Mouse (Mus musculus): Measurements from ENCODE around the gene Hist1h3a. TPM values are rescaled to one million over a fixed set of nuclear protein-coding genes. Genes with fewer than 3 reads are reported as not detected.
A peak's percentile ranks its signal among the peaks of the same experiment; 100 is the strongest.
"Not testable (repeated sequence)": the region's sequence is repeated elsewhere in the genome, so short reads cannot be mapped to it uniquely, and the experiment has no call there.

The Hist1h3a gene
- polyA plus RNA-seq, 1 experiment from 2014 or later, result 4.0 TPM

- peak within 1 kb of the TSS; percentile 71 for H3K4me2 ChIP-seq
- H3K27me3 ChIP-seq (ENCODE audit: control insufficient read depth, insufficient read depth, low read length); H3K9me3 ChIP-seq (replicated peaks; ENCODE audit: control insufficient read depth, low read length); H3K4me1 ChIP-seq (ENCODE audit: control insufficient read depth, insufficient read depth, low read length); H3K36me3 ChIP-seq (ENCODE audit: control insufficient read depth, insufficient read depth, low read length): not testable (repeated sequence)
- H3K9ac ChIP-seq (ENCODE audit: low read depth, low read length), result peak within 1 kb of the TSS; percentile 80
- peak within 1 kb of the TSS; percentile 37 for H3K4me3 ChIP-seq (ENCODE audit: low read depth, low read length)
- H3K27ac ChIP-seq (ENCODE audit: low read depth, low read length), result peak within 1 kb of the TSS; percentile 100
- peak; percentile 88 for ATAC-seq (replicated peaks; ENCODE audit: insufficient number of reproducible peaks, low FRiP score, low TSS enrichment)
- WGBS (ENCODE audit: insufficient replicate concordance), result under 1% methylated on average over 39 of the region's 58 CpGs
These were observed 15.7 kb downstream of the Hist1h3a start, which contains the start of gene Hist1h2bb for GRCm38 (mm10) chr13:23746201-23747080. Hist1h2bb (plus strand) TSS chr13:23746734.

DNA sequence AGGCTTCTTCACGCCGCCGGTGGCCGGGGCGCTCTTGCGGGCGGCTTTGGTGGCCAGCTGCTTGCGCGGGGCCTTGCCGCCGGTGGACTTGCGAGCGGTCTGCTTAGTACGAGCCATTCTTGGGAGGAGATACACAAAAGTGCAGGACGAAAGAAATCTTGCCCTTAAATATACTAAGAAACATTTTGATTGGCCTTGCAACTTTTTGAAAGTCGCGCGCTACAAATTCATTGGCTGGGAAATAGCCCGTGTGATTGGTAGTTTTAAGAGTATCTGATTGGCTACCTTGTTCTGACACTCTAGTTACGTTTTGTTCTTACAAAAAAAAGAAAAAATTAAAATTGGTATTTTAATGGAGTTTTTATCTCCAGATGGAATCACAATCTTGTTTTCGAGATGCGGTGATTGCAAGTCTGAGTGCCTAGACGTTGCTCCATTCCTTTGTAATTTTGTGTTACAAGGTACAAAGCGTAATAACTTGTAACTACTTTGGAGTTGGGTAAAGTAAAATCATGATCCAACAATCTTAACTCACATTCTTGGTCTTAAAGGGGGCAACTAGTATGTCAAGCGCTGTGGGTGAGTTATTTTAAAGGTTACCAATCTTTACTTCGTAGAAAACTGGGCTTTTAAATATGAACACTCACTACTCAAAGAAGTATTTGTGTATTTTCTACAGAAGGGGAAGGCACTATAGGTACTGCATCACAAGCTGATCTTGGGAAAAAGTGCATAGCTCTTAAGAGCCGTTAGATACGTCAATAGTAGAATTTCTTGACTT, 16.6 kb downstream of the Hist1h3a start, which contains the start of gene Hist1h3c:
Hist1h3c (minus strand) TSS at position 222 of the 781 bp plus-strand sequence.
- Histone ChIP-seq H3K4me2 (peak within 1 kb of the TSS; percentile 71), H3K4me3 (ENCODE audit: low read depth, low read length) (peak within 1 kb of the TSS; percentile 37), H3K36me3 (ENCODE audit: control insufficient read depth, insufficient read depth, low read length) (no peaks in the 10 kb centered on the region), H3K27ac (ENCODE audit: low read depth, low read length) (peak within 1 kb of the TSS; percentile 100), H3K27me3 (ENCODE audit: control insufficient read depth, insufficient read depth, low read length) (no peaks in the 10 kb centered on the region), H3K9ac (ENCODE audit: low read depth, low read length) (peak within 1 kb of the TSS; percentile 80), H3K9me3 (replicated peaks; ENCODE audit: control insufficient read depth, low read length) (no peaks in the 10 kb centered on the region), H3K4me1 (ENCODE audit: control insufficient read depth, insufficient read depth, low read length) (peaks cover 9% of the 10 kb centered on the region)
- 1% methylated on average over 24 of the region's 28 CpGs for WGBS (ENCODE audit: insufficient replicate concordance)
- peak; percentile 61 for ATAC-seq (replicated peaks; ENCODE audit: insufficient number of reproducible peaks, low FRiP score, low TSS enrichment)

DNA sequence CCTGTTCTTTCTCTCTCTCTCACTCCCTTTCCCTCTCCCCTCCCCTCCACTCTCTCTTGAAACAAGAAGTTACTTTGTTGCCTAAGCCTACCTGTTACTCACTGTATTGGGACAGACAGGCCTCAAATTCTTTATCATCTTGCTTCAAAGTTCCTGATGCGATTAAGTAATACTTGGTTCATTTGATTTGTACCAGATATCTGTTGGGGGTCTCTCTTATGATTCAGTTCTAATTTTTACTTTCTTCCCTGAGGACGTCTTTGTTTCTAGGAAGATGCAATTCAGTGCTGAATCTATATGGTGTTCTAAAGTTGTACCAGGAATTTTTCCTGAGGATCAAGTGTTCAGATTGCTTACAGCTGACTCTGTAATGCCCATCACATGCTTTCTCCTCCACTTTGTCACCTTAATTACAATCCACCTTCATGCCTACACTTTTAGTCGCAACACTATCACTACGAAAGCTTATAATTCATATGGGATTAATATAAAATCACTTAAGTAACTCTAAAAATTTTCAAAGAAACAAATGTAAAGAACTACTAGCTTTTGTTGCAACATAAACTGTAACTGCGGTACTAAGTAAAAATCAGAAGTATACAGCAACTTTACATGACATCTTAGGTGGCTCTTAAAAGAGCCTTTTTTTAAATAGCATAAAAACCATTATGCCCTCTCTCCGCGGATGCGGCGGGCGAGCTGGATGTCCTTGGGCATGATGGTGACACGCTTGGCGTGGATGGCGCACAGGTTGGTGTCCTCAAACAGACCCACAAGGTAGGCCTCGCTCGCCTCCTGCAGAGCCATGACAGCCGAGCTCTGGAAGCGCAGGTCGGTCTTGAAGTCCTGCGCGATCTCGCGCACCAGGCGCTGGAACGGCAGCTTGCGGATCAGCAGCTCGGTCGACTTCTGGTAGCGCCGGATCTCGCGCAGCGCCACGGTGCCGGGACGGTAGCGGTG, 17.5 kb downstream of the Hist1h3a start:
- Histone ChIP-seq H3K36me3 (ENCODE audit: control insufficient read depth, insufficient read depth, low read length) (no peaks in the 10 kb centered on the region), H3K27ac (ENCODE audit: low read depth, low read length) (peak overlapping the region; percentile 100), H3K4me2 (peak overlapping the region; percentile 71), H3K4me1 (ENCODE audit: control insufficient read depth, insufficient read depth, low read length) (peaks cover 9% of the 10 kb centered on the region), H3K27me3 (ENCODE audit: control insufficient read depth, insufficient read depth, low read length) (no peaks in the 10 kb centered on the region), H3K9ac (ENCODE audit: low read depth, low read length) (peak overlapping the region; percentile 59), H3K9me3 (replicated peaks; ENCODE audit: control insufficient read depth, low read length) (no peaks in the 10 kb centered on the region), H3K4me3 (ENCODE audit: low read depth, low read length) (peak overlapping the region; percentile 37)
- 0 out of 2 replicates have a peak, but pooled peaks have one; percentile 2 for ATAC-seq (replicated peaks; ENCODE audit: insufficient number of reproducible peaks, low FRiP score, low TSS enrichment)
- 2% methylated on average over 15 of the region's 36 CpGs for WGBS (ENCODE audit: insufficient replicate concordance)

- H3K4me2 ChIP-seq, result peak overlapping the region; percentile 71
- H3K9ac ChIP-seq (ENCODE audit: low read depth, low read length), result peak overlapping the region; percentile 59
- no peaks in the 10 kb centered on the region for H3K36me3 ChIP-seq (ENCODE audit: control insufficient read depth, insufficient read depth, low read length)
- peaks cover 9% of the 10 kb centered on the region for H3K4me1 ChIP-seq (ENCODE audit: control insufficient read depth, insufficient read depth, low read length)
- H3K27ac ChIP-seq (ENCODE audit: low read depth, low read length), result peak overlapping the region; percentile 100; the same call in 1 of the 2 replicates
- 50% methylated on average over 4 of the region's 4 CpGs for WGBS (ENCODE audit: insufficient replicate concordance)
- H3K4me3 ChIP-seq (ENCODE audit: low read depth, low read length), result no peak overlapping the region
- ATAC-seq (replicated peaks; ENCODE audit: insufficient number of reproducible peaks, low FRiP score, low TSS enrichment), result no peak
- no peaks in the 10 kb centered on the region for H3K9me3 ChIP-seq (replicated peaks; ENCODE audit: control insufficient read depth, low read length)
- H3K27me3 ChIP-seq (ENCODE audit: control insufficient read depth, insufficient read depth, low read length), result no peaks in the 10 kb centered on the region
These were observed 18.2 kb downstream of the Hist1h3a start for GRCm38 (mm10) chr13:23743963-23744362.

DNA sequence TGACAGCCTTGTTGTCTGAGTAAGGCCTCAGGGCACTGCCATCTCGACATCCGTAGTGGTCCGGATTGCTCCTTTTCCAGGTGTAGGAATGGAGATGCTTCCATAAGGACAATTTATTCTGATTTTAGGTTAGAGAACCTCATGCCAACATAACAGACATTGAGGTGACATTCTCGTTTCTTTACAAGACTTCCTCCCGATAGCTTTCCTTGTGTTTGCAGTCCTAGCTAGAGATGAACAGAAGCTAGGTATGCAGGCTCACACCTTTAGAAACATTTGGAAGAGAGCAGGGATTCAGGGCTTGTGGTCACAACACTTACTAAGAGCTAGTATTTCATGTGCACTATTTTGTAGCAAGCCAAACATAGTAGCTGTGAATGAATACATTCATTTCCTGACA, 19.0 kb downstream of the Hist1h3a start:
- peak overlapping the region; percentile 10 for H3K4me2 ChIP-seq
- no peaks in the 10 kb centered on the region for H3K27me3 ChIP-seq (ENCODE audit: control insufficient read depth, insufficient read depth, low read length)
- WGBS (ENCODE audit: insufficient replicate concordance), result 80% methylated on average over 5 of the region's 5 CpGs
- no peaks in the 10 kb centered on the region for H3K36me3 ChIP-seq (ENCODE audit: control insufficient read depth, insufficient read depth, low read length)
- H3K4me1 ChIP-seq (ENCODE audit: control insufficient read depth, insufficient read depth, low read length), result peaks cover 9% of the 10 kb centered on the region
- H3K27ac ChIP-seq (ENCODE audit: low read depth, low read length), result 0 out of 2 replicates have a peak overlapping the region, but pooled peaks have one; percentile 22
- ATAC-seq (replicated peaks; ENCODE audit: insufficient number of reproducible peaks, low FRiP score, low TSS enrichment), result no peak
- H3K4me3 ChIP-seq (ENCODE audit: low read depth, low read length), result no peak overlapping the region
- no peak overlapping the region for H3K9ac ChIP-seq (ENCODE audit: low read depth, low read length)
- H3K9me3 ChIP-seq (replicated peaks; ENCODE audit: control insufficient read depth, low read length), result no peaks in the 10 kb centered on the region

DNA sequence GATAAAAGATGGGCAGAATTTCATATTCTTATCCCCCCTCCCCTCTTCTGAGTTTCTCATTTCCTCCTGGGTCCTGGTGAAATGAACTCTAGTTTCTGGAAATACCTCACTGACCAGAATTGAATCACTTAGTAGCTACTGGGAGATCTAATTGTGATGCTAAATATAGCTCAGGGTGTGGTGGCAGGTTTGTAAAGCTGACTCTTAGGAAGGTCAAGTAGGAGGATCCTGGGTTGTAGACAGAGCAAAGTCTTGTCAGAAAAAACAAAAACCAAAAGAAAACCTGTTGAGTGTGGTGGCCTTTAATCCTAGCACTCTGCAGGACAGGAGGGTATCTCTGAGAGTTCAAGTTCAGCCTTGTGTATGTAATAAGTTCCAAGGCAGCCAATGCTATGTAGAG, 20.2 kb downstream of the Hist1h3a start:
- Histone ChIP-seq H3K36me3 (ENCODE audit: control insufficient read depth, insufficient read depth, low read length) (no peaks in the 10 kb centered on the region), H3K27ac (ENCODE audit: low read depth, low read length) (no peak overlapping the region; the same call in 1 of the 2 replicates), H3K9me3 (replicated peaks; ENCODE audit: control insufficient read depth, low read length) (no peaks in the 10 kb centered on the region), H3K27me3 (ENCODE audit: control insufficient read depth, insufficient read depth, low read length) (no peaks in the 10 kb centered on the region), H3K9ac (ENCODE audit: low read depth, low read length) (0 out of 2 replicates have a peak overlapping the region, but pooled peaks have one; percentile 18), H3K4me3 (ENCODE audit: low read depth, low read length) (no peak overlapping the region), H3K4me2 (0 out of 2 replicates have a peak overlapping the region, but pooled peaks have one; percentile 14), H3K4me1 (ENCODE audit: control insufficient read depth, insufficient read depth, low read length) (peaks cover 4% of the 10 kb centered on the region; the same call in 1 of the 2 replicates)
- no peak for ATAC-seq (replicated peaks; ENCODE audit: insufficient number of reproducible peaks, low FRiP score, low TSS enrichment)

- peak overlapping the region; percentile 96; the same call in 1 of the 2 replicates for H3K9ac ChIP-seq (ENCODE audit: low read depth, low read length)
- 0 out of 2 replicates have a peak overlapping the region, but pooled peaks have one; percentile 69 for H3K4me3 ChIP-seq (ENCODE audit: low read depth, low read length)
- 53% methylated on average over 5 of the region's 5 CpGs for WGBS (ENCODE audit: insufficient replicate concordance)
- no peaks in the 10 kb centered on the region for H3K27me3 ChIP-seq (ENCODE audit: control insufficient read depth, insufficient read depth, low read length)
- no peaks in the 10 kb centered on the region for H3K36me3 ChIP-seq (ENCODE audit: control insufficient read depth, insufficient read depth, low read length)
- H3K27ac ChIP-seq (ENCODE audit: low read depth, low read length), result peak overlapping the region; percentile 100
- no peak for ATAC-seq (replicated peaks; ENCODE audit: insufficient number of reproducible peaks, low FRiP score, low TSS enrichment)
- peaks cover 4% of the 10 kb centered on the region; the same call in 1 of the 2 replicates for H3K4me1 ChIP-seq (ENCODE audit: control insufficient read depth, insufficient read depth, low read length)
- H3K9me3 ChIP-seq (replicated peaks; ENCODE audit: control insufficient read depth, low read length), result no peaks in the 10 kb centered on the region
- H3K4me2 ChIP-seq, result peak overlapping the region; percentile 95
These were observed 21.3 kb downstream of the Hist1h3a start for GRCm38 (mm10) chr13:23740910-23741309.

Measured in heart, embryonic 11.5 days (tissue).